Mouse (Mus musculus) thymus, postnatal 0 days (tissue): ENCODE data around the gene B4galnt3. TPM values are rescaled to one million over a fixed set of nuclear protein-coding genes. Genes with fewer than 3 reads are reported as not detected.

Experiments used
- DNase-seq: peaks from one replicate; pipeline ENCODE4 v3.0.0-alpha.2; 2015; ENCODE audit warnings: low spot score
- polyA plus RNA-seq: library from polyadenylated mRNA; unstranded; fragments of >200 nt; fragmentation: Nextera tagmentation; extraction: Ambion mirVana; gene quantifications from 2 replicates; pipeline ENCODE4 v1.2.1, GENCODE M21; 2015

Gene B4galnt3
- polyA plus RNA-seq, 1 experiment from 2014 or later: 0.13 TPM

GRCm38 (mm10) chr6:120187587-120188176 lies 106.7 kb downstream of the B4galnt3 start:
- peak; percentile 83 for DNase-seq

GRCm38 (mm10) chr6:120186594-120186993 lies 107.8 kb downstream of the B4galnt3 start:
- DNase-seq: no peak

DNA sequence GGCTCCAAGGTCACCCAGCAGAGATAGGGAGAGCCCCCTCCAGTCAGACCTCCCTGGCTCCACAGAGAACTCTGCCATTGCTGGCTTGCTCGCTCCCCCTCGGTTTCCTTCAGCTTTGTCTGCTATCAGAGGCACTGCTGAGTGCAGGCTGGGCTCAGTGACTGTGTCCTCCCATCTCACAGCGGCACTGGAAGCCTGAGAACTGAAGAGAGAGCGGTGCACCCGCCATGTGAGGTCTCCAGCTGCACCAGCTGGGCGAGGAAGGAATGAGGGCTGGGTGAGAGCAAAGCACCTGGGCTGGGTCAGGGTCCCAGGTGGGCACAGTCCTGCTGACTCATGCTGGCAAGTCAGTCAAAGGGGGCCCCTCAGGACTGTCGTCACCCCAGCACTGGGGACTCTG lies 108.6 kb downstream of the B4galnt3 start:
- DNase-seq: peak; percentile 91

- DNase-seq: no peak
These were observed 109.2 kb downstream of the B4galnt3 start for GRCm38 (mm10) chr6:120185012-120185730.

DNA sequence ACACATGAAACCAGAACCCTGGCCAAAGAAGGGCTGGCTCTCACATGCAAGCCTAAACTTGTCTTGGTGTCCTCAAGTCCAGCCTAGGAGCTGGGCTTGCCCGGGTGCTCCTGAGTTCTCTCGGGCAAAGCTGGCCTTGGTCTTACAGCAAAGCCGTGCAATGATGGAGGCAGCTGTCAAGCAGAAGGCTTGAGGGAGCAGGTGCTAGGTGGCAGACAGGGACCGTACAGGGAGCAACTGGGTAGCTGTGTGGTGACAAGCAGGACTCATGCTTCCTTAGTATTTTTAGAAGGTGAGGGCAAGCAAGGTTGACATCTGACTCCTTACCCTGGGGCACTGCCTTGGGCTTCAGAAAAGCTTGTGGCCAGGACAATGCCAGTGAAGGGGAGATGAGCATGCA lies 110.6 kb downstream of the B4galnt3 start:
- DNase-seq: no peak

GRCm38 (mm10) chr6:120182160-120182559 lies 112.2 kb downstream of the B4galnt3 start:
- no peak for DNase-seq

GRCm38 (mm10) chr6:120180492-120180891 lies 113.9 kb downstream of the B4galnt3 start:
- DNase-seq: no peak

DNA sequence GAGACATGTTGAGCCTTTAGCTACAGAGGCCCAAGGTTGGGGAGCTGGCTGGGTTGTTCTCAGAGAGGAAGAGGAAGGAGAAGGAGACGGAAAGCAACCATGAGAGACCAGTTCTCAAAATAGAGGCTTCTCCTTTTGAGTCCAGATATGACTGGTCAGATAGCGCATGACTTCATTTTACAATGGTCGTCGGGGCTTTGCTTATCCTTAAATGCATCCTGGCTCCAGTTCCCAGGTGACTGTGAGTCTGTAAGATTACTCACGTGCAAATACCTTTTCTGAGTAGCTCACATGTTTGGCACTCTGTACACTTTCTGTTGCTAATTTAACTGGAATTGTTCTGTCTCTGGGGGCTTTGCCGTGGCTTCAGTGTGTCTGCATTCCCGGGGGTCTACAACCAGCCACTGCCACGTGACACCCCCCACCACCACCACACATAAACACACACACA lies 114.6 kb downstream of the B4galnt3 start:
- no peak for DNase-seq

- no peak for DNase-seq
These were observed 115.2 kb downstream of the B4galnt3 start for GRCm38 (mm10) chr6:120179044-120179755.

- DNase-seq: no peak
These were observed 118.7 kb downstream of the B4galnt3 start for GRCm38 (mm10) chr6:120175650-120176049.

- no peak for DNase-seq
These were observed 119.7 kb downstream of the B4galnt3 start for GRCm38 (mm10) chr6:120174602-120175115.

GRCm38 (mm10) chr6:120174028-120174601 lies 120.2 kb downstream of the B4galnt3 start:
- DNase-seq: no peak

- DNase-seq: no peak
These were observed 121.9 kb downstream of the B4galnt3 start for GRCm38 (mm10) chr6:120172294-120173017.

- no peak for DNase-seq
These were observed 126.8 kb downstream of the B4galnt3 start for GRCm38 (mm10) chr6:120167574-120167973.

GRCm38 (mm10) chr6:120164765-120165164 lies 129.6 kb downstream of the B4galnt3 start:
- DNase-seq: no peak

DNA sequence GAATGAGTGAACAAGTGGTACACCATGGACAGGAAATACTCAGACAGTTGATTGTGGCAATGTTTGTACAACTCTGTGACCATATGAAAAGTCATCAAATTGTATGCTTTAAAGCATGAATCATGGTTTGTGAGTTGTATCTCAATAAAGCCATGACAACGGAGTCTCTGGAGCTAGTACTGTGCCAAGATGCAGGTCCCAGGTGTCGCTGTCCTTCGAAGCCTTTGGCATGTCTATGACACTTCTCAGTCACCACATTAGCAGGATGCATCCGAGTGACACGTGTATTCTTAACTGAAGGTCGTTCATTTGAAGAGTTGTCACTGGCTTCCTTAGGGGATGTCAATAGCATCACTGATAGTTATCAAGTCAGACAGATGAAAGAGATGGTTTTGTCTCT lies 131.4 kb downstream of the B4galnt3 start:
- peak; percentile 26 for DNase-seq

- no peak for DNase-seq
These were observed 135.0 kb downstream of the B4galnt3 start for GRCm38 (mm10) chr6:120159133-120159901.

- no peak for DNase-seq
These were observed 136.9 kb downstream of the B4galnt3 start for GRCm38 (mm10) chr6:120157479-120157878.

DNA sequence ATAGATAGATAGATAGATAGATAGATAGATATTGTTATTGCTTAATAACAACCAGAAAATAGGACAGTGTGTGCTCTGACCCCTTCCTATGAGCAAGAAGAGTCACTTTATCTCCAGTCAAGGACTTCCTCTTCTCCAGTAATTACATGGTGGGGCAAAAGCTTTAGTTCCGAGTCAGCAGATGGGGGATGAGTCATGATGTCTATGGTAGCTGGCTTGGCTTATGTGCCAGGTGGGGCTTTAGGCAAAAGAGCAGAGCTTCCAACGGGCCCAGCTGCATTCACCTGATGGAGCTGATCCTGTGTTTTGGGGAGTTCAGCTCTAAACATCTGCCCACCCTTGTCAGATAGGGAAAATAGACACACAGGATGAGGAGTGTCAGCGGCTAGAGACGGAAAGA lies 138.8 kb downstream of the B4galnt3 start:
- peak; percentile 33 for DNase-seq
